Mouse (Mus musculus) cerebellum, postnatal 36 days (tissue): ENCODE data around the gene Uba2.
A peak's percentile ranks its signal among the peaks of the same experiment; 100 is the strongest.
"Not testable (repeated sequence)": the region's sequence is repeated elsewhere in the genome, so short reads cannot be mapped to it uniquely, and the experiment has no call there.

Experiments used
- DNase-seq, 2 experiments: peaks; one replicate each; pipeline ENCODE4 v3.0.0; 2021 to 2022; ENCODE audit warnings: mixed read lengths in 2 of 2

The Uba2 gene

GRCm38 (mm10) chr7:34169454-34169853 is at the start of gene Uba2:
Gene Uba2, minus strand, starts transcription at chr7:34169599.
- DNase-seq: no peak

GRCm38 (mm10) chr7:34218496-34218895 is 49.1 kb upstream of the Uba2 start:
- DNase-seq: no peak

GRCm38 (mm10) chr7:34216474-34216873 is 47.1 kb upstream of the Uba2 start:
- no peak for DNase-seq

- DNase-seq: no peak
Measured at GRCm38 (mm10) chr7:34215481-34215880, 46.1 kb upstream of the Uba2 start.

GRCm38 (mm10) chr7:34214644-34215043 is 45.2 kb upstream of the Uba2 start:
- DNase-seq: no peak

GRCm38 (mm10) chr7:34213281-34213680 is 43.9 kb upstream of the Uba2 start:
- no peak for DNase-seq

GRCm38 (mm10) chr7:34208027-34208745 is 38.8 kb upstream of the Uba2 start:
- no peak for DNase-seq

GRCm38 (mm10) chr7:34206331-34206730 is 36.9 kb upstream of the Uba2 start:
- DNase-seq: no peak

GRCm38 (mm10) chr7:34202147-34202546 is 32.7 kb upstream of the Uba2 start:
- not testable (repeated sequence) for DNase-seq

GRCm38 (mm10) chr7:34200829-34201228 is 31.4 kb upstream of the Uba2 start:
- DNase-seq: no peak

- no peak for DNase-seq
Measured at GRCm38 (mm10) chr7:34198346-34198745, 28.9 kb upstream of the Uba2 start.

GRCm38 (mm10) chr7:34196132-34197128 is 27.0 kb upstream of the Uba2 start, which contains the start of gene Pdcd2l:
Gene Pdcd2l, minus strand, starts transcription at chr7:34196661.
- peak; percentile 94 for DNase-seq

GRCm38 (mm10) chr7:34195632-34196031 is 26.2 kb upstream of the Uba2 start:
- no peak for DNase-seq

- DNase-seq: no peak
Measured at GRCm38 (mm10) chr7:34192825-34193224, 23.4 kb upstream of the Uba2 start.

- no peak for DNase-seq
Measured at GRCm38 (mm10) chr7:34189376-34189989, 20.1 kb upstream of the Uba2 start.

GRCm38 (mm10) chr7:34183794-34184193 is 14.4 kb upstream of the Uba2 start:
- no peak for DNase-seq

- no peak for DNase-seq
Measured at GRCm38 (mm10) chr7:34183356-34183755, 14.0 kb upstream of the Uba2 start.

GRCm38 (mm10) chr7:34176241-34176640 is 6.8 kb upstream of the Uba2 start:
- not testable (repeated sequence) for DNase-seq

GRCm38 (mm10) chr7:34172251-34172650 is 2.9 kb upstream of the Uba2 start:
- no peak for DNase-seq

- DNase-seq: peak; percentile 94 to 95
Measured at GRCm38 (mm10) chr7:34168470-34169251, 738 bp downstream of the Uba2 start.

- peak in 1 of 2 experiments; percentile 9 for DNase-seq
Measured at GRCm38 (mm10) chr7:34167766-34168469, 1.5 kb downstream of the Uba2 start.

- peak in 1 of 2 experiments; percentile 12 for DNase-seq
Measured at GRCm38 (mm10) chr7:34166850-34167249, 2.5 kb downstream of the Uba2 start.
